Mouse (Mus musculus): ENCODE measurements at regions not wholly inside any gene's neighbourhood (a gene's known extent, or its start where the extent isn't known, plus 50 kb on each side); places are given as distances from the start of the nearest gene placed in this dataset.
A peak's percentile ranks its signal among the peaks of the same experiment; 100 is the strongest.

DNA sequence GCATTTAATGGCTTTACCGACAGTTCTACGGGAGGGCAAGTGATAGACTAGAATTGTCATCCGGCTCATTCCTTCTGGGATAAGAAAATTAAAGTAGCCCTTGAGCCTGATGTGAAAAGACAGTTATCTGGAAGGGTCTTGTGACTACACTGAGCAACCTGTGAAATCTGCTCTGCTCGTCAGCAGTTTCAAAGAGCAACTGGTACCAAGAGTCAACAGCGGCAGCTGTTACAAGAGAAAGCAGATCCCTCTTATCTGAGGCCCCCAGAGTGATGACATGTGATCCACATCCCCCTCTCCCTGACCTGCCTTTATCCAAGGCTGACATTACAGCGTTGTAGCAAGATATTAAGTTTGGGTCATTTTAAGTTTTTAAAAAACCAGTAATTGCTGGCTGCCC lies 52.6 kb upstream of the Unc13c start:
- DNase-seq (ENCODE audit: low read depth), result no peak

GRCm38 (mm10) chr9:74023922-74024321 lies 55.2 kb upstream of the Unc13c start:
- no peak for DNase-seq (ENCODE audit: low read depth)

DNA sequence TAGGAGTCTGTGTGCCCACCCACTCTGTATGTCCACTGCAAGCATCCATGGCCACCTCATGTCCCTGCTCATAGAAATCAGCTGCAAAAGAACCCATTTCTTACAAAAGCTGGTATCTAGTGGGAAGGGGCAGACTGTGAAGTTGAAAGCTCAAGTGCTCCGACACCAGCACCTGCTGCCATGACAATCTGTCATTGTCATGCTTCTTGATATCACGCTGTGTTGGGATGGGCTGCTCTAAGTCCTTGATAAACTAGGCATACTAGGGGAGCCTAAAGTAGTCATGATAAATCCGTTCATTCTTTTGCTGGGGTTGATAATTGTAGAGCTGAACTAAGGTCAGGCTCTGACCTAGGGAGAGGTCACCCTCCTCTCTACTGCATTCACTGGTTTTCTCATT lies 57.4 kb upstream of the Unc13c start:
- no peak for DNase-seq (ENCODE audit: low read depth)

DNA sequence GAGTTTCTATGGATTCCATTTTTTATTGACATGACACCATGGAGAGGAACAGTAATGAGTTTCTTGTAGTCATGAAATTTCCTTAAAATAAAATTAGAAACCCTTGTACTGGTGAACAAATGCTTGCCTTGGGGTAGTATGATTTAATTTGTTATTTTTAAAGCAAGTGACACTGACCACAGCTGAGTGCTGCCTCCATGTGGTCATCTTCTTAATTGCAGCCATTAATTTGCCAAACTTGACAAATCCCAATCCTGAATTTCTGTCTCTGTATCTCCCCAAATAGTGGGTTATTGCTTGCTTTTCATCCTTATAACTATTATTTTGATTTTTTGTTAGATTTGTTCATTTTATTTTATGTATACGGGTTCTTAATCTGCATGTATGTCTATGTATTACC lies 59.7 kb upstream of the Unc13c start:
- DNase-seq (ENCODE audit: low read depth), result peak; percentile 2

DNA sequence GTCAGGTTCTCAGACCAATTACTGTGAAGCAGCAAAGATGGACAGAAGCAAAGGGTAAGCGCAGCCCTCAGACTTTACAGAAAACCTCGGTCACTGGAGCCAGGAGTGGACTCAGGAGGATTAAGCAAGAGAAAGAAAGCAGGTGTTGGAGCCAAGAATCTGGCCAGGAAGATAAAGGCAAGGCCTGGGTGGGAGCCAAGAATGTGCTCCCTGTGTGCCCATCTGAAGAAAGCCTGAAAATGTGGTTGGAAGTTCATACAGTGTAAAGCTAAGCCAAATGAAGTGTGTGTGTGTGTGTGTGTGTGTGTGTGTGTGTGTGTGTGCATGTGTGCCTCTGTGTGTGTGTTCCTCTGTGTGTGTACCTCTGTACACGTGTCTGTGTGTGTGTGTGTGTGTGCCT lies 64.2 kb upstream of the Wdr72 start:
- DNase-seq (ENCODE audit: low read depth), result no peak

DNA sequence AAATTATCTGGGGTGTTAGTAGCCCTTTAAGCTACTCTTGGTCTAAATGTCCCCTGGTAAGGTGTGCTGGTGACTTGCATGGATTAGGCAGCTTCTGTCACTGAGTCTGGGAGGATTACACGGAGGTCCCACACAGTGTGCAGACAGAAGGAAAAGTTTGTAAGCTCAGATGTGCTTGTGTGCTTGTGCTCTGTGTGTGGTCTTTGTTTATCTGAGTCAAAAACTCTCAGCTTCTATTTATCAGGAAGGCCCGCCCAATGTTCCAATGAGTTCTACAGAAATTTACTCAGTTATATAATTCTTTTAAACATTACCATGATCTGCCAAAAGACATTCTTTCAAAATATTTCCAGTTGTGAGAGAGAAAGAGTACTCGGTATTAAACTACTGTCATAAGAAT lies 60.4 kb upstream of the Wdr72 start:
- DNase-seq (ENCODE audit: low read depth), result no peak

GRCm38 (mm10) chr9:74056709-74057108 lies 53.4 kb upstream of the Wdr72 start:
- DNase-seq (ENCODE audit: low read depth), result no peak

DNA sequence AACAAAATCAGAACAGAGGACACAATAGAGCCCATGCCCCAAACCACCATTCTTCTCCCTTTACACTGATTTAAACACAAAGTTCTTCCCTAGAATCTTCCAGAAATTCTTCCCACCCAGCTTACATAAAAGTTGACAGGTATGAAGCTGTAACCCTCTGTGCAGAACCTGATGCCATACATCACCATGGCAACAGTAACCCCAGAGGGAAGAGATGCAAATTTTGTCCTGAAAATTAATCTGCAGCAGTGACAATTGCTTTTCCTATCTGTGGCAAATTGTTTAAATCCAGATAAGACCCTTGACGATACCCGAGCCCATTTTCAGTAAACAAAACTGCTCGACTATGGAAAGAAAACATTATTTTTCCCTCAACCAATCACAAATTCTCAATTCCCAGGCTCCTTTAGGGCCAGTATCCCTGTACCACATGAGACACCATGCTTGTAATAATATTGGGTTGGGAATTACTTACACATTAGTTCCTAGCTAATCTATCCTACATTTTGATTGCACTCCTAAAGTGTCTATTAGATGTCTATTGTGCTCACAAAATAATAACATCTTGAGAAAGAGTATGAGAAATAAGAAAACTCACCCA lies 52.6 kb upstream of the Wdr72 start:
- DNase-seq (ENCODE audit: low read depth), result no peak

- no peak for DNase-seq (ENCODE audit: low read depth)
Measured at GRCm38 (mm10) chr9:74058269-74058871, 51.8 kb upstream of the Wdr72 start.
